Mouse (Mus musculus): ENCODE measurements at regions not wholly inside any gene's neighbourhood (a gene's known extent, or its start where the extent isn't known, plus 50 kb on each side); places are given as distances from the start of the nearest gene placed in this dataset.

- no peaks in the 10 kb centered on the region for H3K9me3 ChIP-seq (ENCODE audit: control insufficient read depth, low read length)
- ATAC-seq (replicated peaks; ENCODE audit: low FRiP score) (no peak), DNase-seq (ENCODE audit: low spot score) (no peak)
- WGBS = 35% methylated on average over 4 of the region's 4 CpGs
- H3K27me3 ChIP-seq (ENCODE audit: control insufficient read depth, insufficient read depth, low read length) = peaks cover 7% of the 10 kb centered on the region
- no peak overlapping the region for H3K27ac ChIP-seq (ENCODE audit: low read depth, low read length)
- no peak overlapping the region for H3K4me3 ChIP-seq (ENCODE audit: low read depth, low read length)
- no peak overlapping the region for H3K9ac ChIP-seq (ENCODE audit: low read length)
- H3K4me2 ChIP-seq (ENCODE audit: low read depth, low read length, severe bottlenecking) = no peak overlapping the region
- H3K36me3 ChIP-seq (ENCODE audit: control insufficient read depth, insufficient read depth, low read length) = no peaks in the 10 kb centered on the region
- H3K4me1 ChIP-seq (replicated peaks; ENCODE audit: control insufficient read depth, insufficient read depth, low read length) = peaks cover 4% of the 10 kb centered on the region; the same call in 1 of the 2 replicates
Observed at GRCm38 (mm10) chr14:67612471-67612870, 1603.5 kb upstream of the Gulo start.

- peak overlapping the region; percentile 11; the same call in 1 of the 2 replicates for H3K4me3 ChIP-seq (ENCODE audit: low read depth, low read length)
- DNase-seq (ENCODE audit: low spot score) (peak; percentile 63), ATAC-seq (replicated peaks; ENCODE audit: low FRiP score) (no peak)
- 17% methylated on average over 20 of the region's 20 CpGs for WGBS
- H3K4me2 ChIP-seq (ENCODE audit: low read depth, low read length, severe bottlenecking) = peak overlapping the region; percentile 43
- no peaks in the 10 kb centered on the region for H3K9me3 ChIP-seq (ENCODE audit: control insufficient read depth, low read length)
- H3K27ac ChIP-seq (ENCODE audit: low read depth, low read length) = no peak overlapping the region
- no peak overlapping the region for H3K9ac ChIP-seq (ENCODE audit: low read length)
- H3K4me1 ChIP-seq (replicated peaks; ENCODE audit: control insufficient read depth, insufficient read depth, low read length) = peaks cover 4% of the 10 kb centered on the region; the same call in 1 of the 2 replicates
- H3K27me3 ChIP-seq (ENCODE audit: control insufficient read depth, insufficient read depth, low read length) = peaks cover 7% of the 10 kb centered on the region
- no peaks in the 10 kb centered on the region for H3K36me3 ChIP-seq (ENCODE audit: control insufficient read depth, insufficient read depth, low read length)
Observed at GRCm38 (mm10) chr14:67608262-67608661, 1599.3 kb upstream of the Gulo start.

DNA sequence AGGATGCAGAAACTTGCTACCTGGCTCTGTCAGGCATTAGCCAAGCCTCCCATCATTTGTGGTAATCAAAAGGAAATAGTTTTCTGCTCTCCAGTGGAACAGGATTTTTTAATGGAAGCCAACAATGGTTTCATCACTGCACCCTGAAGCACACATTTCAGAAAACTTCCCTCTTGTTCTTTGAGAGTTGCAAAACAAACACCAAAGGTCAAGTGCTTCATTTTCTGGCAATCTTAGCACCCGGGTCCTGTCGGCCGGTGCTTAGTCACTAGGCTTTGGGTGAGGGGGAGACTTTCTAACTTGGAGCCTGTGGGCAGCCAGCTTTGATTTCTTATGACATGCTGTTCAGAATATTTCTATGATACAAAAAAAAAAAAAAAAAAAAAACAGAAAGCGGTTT, 1594.0 kb upstream of the Gulo start:
- DNase-seq (ENCODE audit: low spot score) = no peak
- Histone ChIP-seq H3K27ac (ENCODE audit: low read depth, low read length) (no peak overlapping the region), H3K9me3 (ENCODE audit: control insufficient read depth, low read length) (no peaks in the 10 kb centered on the region), H3K9ac (ENCODE audit: low read length) (no peak overlapping the region), H3K4me2 (ENCODE audit: low read depth, low read length, severe bottlenecking) (no peak overlapping the region), H3K4me3 (ENCODE audit: low read depth, low read length) (no peak overlapping the region), H3K4me1 (replicated peaks; ENCODE audit: control insufficient read depth, insufficient read depth, low read length) (no peaks in the 10 kb centered on the region), H3K27me3 (ENCODE audit: control insufficient read depth, insufficient read depth, low read length) (no peaks in the 10 kb centered on the region; the same call in 1 of the 2 replicates), H3K36me3 (ENCODE audit: control insufficient read depth, insufficient read depth, low read length) (no peaks in the 10 kb centered on the region)
- ATAC-seq (replicated peaks; ENCODE audit: low FRiP score) = no peak
- WGBS = 74% methylated on average over 4 of the region's 4 CpGs

GRCm38 (mm10) chr14:67599734-67600133, 1590.7 kb upstream of the Gulo start:
- Histone ChIP-seq H3K4me2 (ENCODE audit: low read depth, low read length, severe bottlenecking) (no peak overlapping the region), H3K4me1 (replicated peaks; ENCODE audit: control insufficient read depth, insufficient read depth, low read length) (no peaks in the 10 kb centered on the region), H3K27ac (ENCODE audit: low read depth, low read length) (no peak overlapping the region), H3K4me3 (ENCODE audit: low read depth, low read length) (no peak overlapping the region), H3K27me3 (ENCODE audit: control insufficient read depth, insufficient read depth, low read length) (no peaks in the 10 kb centered on the region; the same call in 1 of the 2 replicates), H3K36me3 (ENCODE audit: control insufficient read depth, insufficient read depth, low read length) (no peaks in the 10 kb centered on the region), H3K9ac (ENCODE audit: low read length) (no peak overlapping the region), H3K9me3 (ENCODE audit: control insufficient read depth, low read length) (no peaks in the 10 kb centered on the region)
- ATAC-seq (replicated peaks; ENCODE audit: low FRiP score) (no peak), DNase-seq (ENCODE audit: low spot score) (no peak)
- WGBS = 26% methylated on average over 4 of the region's 4 CpGs

- no peak overlapping the region for H3K27ac ChIP-seq (ENCODE audit: low read depth, low read length)
- H3K9me3 ChIP-seq (ENCODE audit: control insufficient read depth, low read length) = no peaks in the 10 kb centered on the region
- no peak for ATAC-seq (replicated peaks; ENCODE audit: low FRiP score)
- no peaks in the 10 kb centered on the region for H3K36me3 ChIP-seq (ENCODE audit: control insufficient read depth, insufficient read depth, low read length)
- DNase-seq (ENCODE audit: low spot score) = no peak
- H3K27me3 ChIP-seq (ENCODE audit: control insufficient read depth, insufficient read depth, low read length) = no peaks in the 10 kb centered on the region
- no peaks in the 10 kb centered on the region for H3K4me1 ChIP-seq (replicated peaks; ENCODE audit: control insufficient read depth, insufficient read depth, low read length)
- no peak overlapping the region for H3K4me2 ChIP-seq (ENCODE audit: low read depth, low read length, severe bottlenecking)
- H3K4me3 ChIP-seq (ENCODE audit: low read depth, low read length) = no peak overlapping the region
- WGBS = 81% methylated on average over 11 of the region's 11 CpGs
- no peak overlapping the region for H3K9ac ChIP-seq (ENCODE audit: low read length)
Observed at GRCm38 (mm10) chr14:67588627-67589026, 1579.6 kb upstream of the Gulo start.

GRCm38 (mm10) chr14:67584456-67585048, 1575.5 kb upstream of the Gulo start:
- ATAC-seq (replicated peaks; ENCODE audit: low FRiP score) (no peak), DNase-seq (ENCODE audit: low spot score) (no peak)
- Histone ChIP-seq H3K4me2 (ENCODE audit: low read depth, low read length, severe bottlenecking) (no peak overlapping the region), H3K27ac (ENCODE audit: low read depth, low read length) (no peak overlapping the region), H3K4me1 (replicated peaks; ENCODE audit: control insufficient read depth, insufficient read depth, low read length) (no peaks in the 10 kb centered on the region), H3K9me3 (ENCODE audit: control insufficient read depth, low read length) (no peaks in the 10 kb centered on the region), H3K9ac (ENCODE audit: low read length) (no peak overlapping the region), H3K27me3 (ENCODE audit: control insufficient read depth, insufficient read depth, low read length) (no peaks in the 10 kb centered on the region), H3K4me3 (ENCODE audit: low read depth, low read length) (no peak overlapping the region), H3K36me3 (ENCODE audit: control insufficient read depth, insufficient read depth, low read length) (no peaks in the 10 kb centered on the region)
- WGBS = 54% methylated on average over 14 of the region's 14 CpGs

- WGBS = 69% methylated on average over 8 of the region's 8 CpGs
- no peak overlapping the region for H3K4me2 ChIP-seq (ENCODE audit: low read depth, low read length, severe bottlenecking)
- H3K9me3 ChIP-seq (ENCODE audit: control insufficient read depth, low read length) = no peaks in the 10 kb centered on the region
- no peaks in the 10 kb centered on the region for H3K27me3 ChIP-seq (ENCODE audit: control insufficient read depth, insufficient read depth, low read length)
- H3K9ac ChIP-seq (ENCODE audit: low read length) = no peak overlapping the region
- ATAC-seq (replicated peaks; ENCODE audit: low FRiP score) (no peak), DNase-seq (ENCODE audit: low spot score) (no peak)
- H3K4me3 ChIP-seq (ENCODE audit: low read depth, low read length) = no peak overlapping the region
- H3K27ac ChIP-seq (ENCODE audit: low read depth, low read length) = no peak overlapping the region
- no peaks in the 10 kb centered on the region for H3K4me1 ChIP-seq (replicated peaks; ENCODE audit: control insufficient read depth, insufficient read depth, low read length)
- H3K36me3 ChIP-seq (ENCODE audit: control insufficient read depth, insufficient read depth, low read length) = no peaks in the 10 kb centered on the region
Observed at GRCm38 (mm10) chr14:67582201-67582782, 1573.3 kb upstream of the Gulo start.

DNA sequence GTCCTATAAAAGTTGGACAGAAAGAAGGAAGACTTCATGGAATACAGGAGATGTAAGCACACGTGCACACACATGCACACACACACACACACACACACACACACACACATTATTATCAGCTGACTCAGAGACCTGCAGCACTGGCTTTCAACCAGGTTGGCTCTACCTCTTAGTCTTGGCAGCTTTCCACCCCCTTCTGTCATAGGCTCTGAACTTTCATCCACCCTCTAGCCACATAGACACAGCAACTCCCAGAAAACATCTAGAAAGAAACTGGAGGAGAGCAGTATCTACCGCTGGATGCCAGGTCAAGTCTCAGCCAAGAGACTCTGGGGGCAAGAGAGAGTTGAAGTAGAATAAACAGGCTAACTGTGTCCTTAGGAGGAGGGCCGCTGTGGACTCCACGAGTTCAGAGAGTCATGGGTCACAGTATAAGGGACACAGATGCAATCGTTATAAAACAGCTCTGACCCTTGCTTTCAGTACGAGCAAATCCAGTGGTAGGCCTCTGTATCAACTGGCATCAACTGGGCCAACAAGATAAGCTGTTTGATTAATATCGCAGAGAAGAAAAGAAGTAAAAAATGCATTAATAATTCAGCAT, 1565.4 kb upstream of the Gulo start:
- H3K9ac ChIP-seq (ENCODE audit: low read length) = no peak overlapping the region
- H3K9me3 ChIP-seq (ENCODE audit: control insufficient read depth, low read length) = no peaks in the 10 kb centered on the region
- DNase-seq (ENCODE audit: low spot score) = no peak
- no peaks in the 10 kb centered on the region for H3K27me3 ChIP-seq (ENCODE audit: control insufficient read depth, insufficient read depth, low read length)
- H3K36me3 ChIP-seq (ENCODE audit: control insufficient read depth, insufficient read depth, low read length) = no peaks in the 10 kb centered on the region
- no peak overlapping the region for H3K4me3 ChIP-seq (ENCODE audit: low read depth, low read length)
- peaks cover 6% of the 10 kb centered on the region; the same call in 1 of the 2 replicates for H3K4me1 ChIP-seq (replicated peaks; ENCODE audit: control insufficient read depth, insufficient read depth, low read length)
- no peak overlapping the region for H3K4me2 ChIP-seq (ENCODE audit: low read depth, low read length, severe bottlenecking)
- H3K27ac ChIP-seq (ENCODE audit: low read depth, low read length) = no peak overlapping the region
- ATAC-seq (replicated peaks; ENCODE audit: low FRiP score) = no peak
- WGBS = 81% methylated on average over 7 of the region's 7 CpGs
